Mouse (Mus musculus): ENCODE measurements at regions not wholly inside any gene's neighbourhood (a gene's known extent, or its start where the extent isn't known, plus 50 kb on each side); places are given as distances from the start of the nearest gene placed in this dataset.

GRCm38 (mm10) chr2:171605064-171605463, 438.2 kb downstream of the Cbln4 start:
- TF ChIP-seq POLR2A (IDR thresholded peaks at IDR 0.05; ENCODE audit: insufficient read length, low read depth) (no peak), MYOD1 (IDR thresholded peaks at IDR 0.05; ENCODE audit: control insufficient read depth in 1 of 3, insufficient read length in 2 of 3, low read depth in 2 of 3) (peak in 1 of 3 experiments; percentile 32), USF1 (IDR thresholded peaks at IDR 0.05; ENCODE audit: low read depth) (no peak)

All from myocyte (in vitro differentiated cells).